16 mouse cellular contexts compared by ENCODE assay signal in the genomic region with DNA sequence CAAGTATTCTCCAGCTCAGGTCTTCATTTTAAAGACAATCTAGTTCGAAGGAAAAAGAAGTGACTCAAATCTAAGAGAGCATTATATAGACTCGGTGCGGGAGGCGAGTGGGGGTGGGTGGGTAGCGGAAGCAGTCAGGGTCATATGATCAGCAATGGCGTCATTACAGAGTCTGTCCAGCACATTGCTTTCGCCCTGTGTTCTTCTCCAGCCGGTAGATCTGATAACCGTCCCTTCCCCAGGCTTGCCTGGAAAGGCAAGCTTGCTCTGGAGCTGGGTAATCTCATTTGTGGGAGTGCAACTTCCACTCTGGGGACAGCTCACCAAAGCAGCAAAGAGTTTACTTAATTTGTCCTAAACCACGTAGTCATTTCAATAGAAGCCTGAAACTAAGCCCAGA.
"Had no signal": no experiment of that assay in that cellular context is flagged by ENCODE, and none has a peak within 500 bp of the region (broad histone marks: within the 10 kb centered on the region; RNA-seq: fewer than 3 reads in every experiment).

No protein-coding gene starts in this region.

- H3K4me2 ChIP-seq: lung, embryonic 15.5 days; midbrain, embryonic 11.5 days; midbrain, embryonic 13.5 days; midbrain, embryonic 15.5 days; neural tube, embryonic 12.5 days; stomach, embryonic 15.5 days had no signal

- H3K4me3 ChIP-seq: lung, embryonic 15.5 days; midbrain, embryonic 13.5 days; midbrain, embryonic 15.5 days; neural tube, embryonic 12.5 days; stomach, embryonic 15.5 days had no signal

- H3K9ac ChIP-seq: liver, postnatal 0 days; lung, embryonic 15.5 days; midbrain, embryonic 13.5 days; midbrain, embryonic 15.5 days; neural tube, embryonic 12.5 days; stomach, embryonic 15.5 days had no signal

- H3K36me3 ChIP-seq: lung, embryonic 15.5 days; midbrain, embryonic 13.5 days; midbrain, embryonic 15.5 days; neural tube, embryonic 12.5 days; stomach, embryonic 15.5 days had no signal

- H3K27ac ChIP-seq: lung, embryonic 15.5 days; midbrain, embryonic 13.5 days; midbrain, embryonic 15.5 days; neural tube, embryonic 12.5 days; stomach, embryonic 15.5 days; stomach, postnatal 0 days had no signal

- H3K4me1 ChIP-seq: lung, embryonic 15.5 days; midbrain, embryonic 13.5 days; midbrain, embryonic 15.5 days; neural tube, embryonic 12.5 days; stomach, embryonic 15.5 days had no signal

- ATAC-seq: liver, postnatal 0 days; lung, postnatal 0 days; midbrain, embryonic 13.5 days; midbrain, embryonic 15.5 days had no signal

- H3K9me3 ChIP-seq: lung, embryonic 15.5 days; midbrain, embryonic 13.5 days; midbrain, embryonic 15.5 days; neural tube, embryonic 12.5 days; stomach, embryonic 15.5 days had no signal

- DNase-seq: liver, postnatal 0 days; lung, adult 2 months; lung, postnatal 14 days; lung, postnatal 36 days; right cerebral cortex, postnatal 14 days; thymus, adult 2 months; thymus, postnatal 25 days; thymus, postnatal 4 days had no signal

- H3K27me3 ChIP-seq: lung, embryonic 15.5 days; midbrain, embryonic 13.5 days; midbrain, embryonic 15.5 days; neural tube, embryonic 12.5 days; stomach, embryonic 15.5 days had no signal
